ENCODE assay signal across 15 mouse cellular contexts in the genomic region with DNA sequence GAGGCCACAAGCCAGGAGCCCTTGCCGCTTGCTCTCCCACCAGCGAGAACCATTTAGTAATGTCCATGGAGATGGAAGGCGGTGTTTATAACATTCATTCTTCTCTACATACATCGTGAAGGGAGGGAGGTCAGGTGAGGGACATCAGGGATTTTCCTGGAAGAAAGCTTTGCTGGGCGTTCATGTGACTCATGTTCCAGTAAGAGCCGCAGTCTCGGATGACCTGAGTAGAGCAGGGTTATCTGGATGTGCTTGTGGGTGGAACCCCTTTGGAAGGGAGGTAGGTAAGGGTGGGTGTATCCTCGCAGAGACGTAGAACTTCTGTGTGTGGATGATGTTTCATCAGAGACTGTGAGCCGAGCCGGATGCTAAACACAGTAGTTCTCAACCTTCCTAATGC. TPM values are rescaled to one million over a fixed set of nuclear protein-coding genes. Genes with fewer than 3 reads are reported as not detected.
DNase-seq lines count a peak whose midpoint lies in the region; ATAC-seq lines count a peak whose summit lies in the region.
"Had no signal": no experiment of that assay in that cellular context is flagged by ENCODE, and none has a peak within 500 bp of the region (broad histone marks: within the 10 kb centered on the region; RNA-seq: fewer than 3 reads in every experiment).

A gene (plus strand): TSS at position 149 of the 400 bp plus-strand sequence.

- ATAC-seq in megakaryocyte, adult 5-6 weeks (ENCODE audit: poor library complexity, severe bottlenecking), result peak; percentile 26
- no peak for ATAC-seq in forebrain, embryonic 12.5 days (ENCODE audit: low FRiP score)
- ATAC-seq: hindbrain, embryonic 16.5 days had no signal

- peaks cover 31% of the 10 kb centered on the region for H3K4me1 ChIP-seq in forebrain, embryonic 12.5 days

- DNase-seq in gastrocnemius, adult 18-20 months (ENCODE audit: low spot score), result no peak
- DNase-seq in gastrocnemius, postnatal 4 days (ENCODE audit: low spot score in 2 of 2), result no peak
- peak; percentile 93 for DNase-seq in ES-CJ7 (ENCODE audit: low read depth, low spot score)
- DNase-seq in gastrocnemius, postnatal 36 days, result no peak
- DNase-seq in spleen, adult 18-20 months, result no peak
- no peak for DNase-seq in MN1 (ENCODE audit: low spot score)
- DNase-seq: cerebellum, adult 11-12 months; kidney, adult 8-10 months; lung, adult 18-20 months had no signal

- WGBS in forebrain, embryonic 12.5 days, result 93% methylated on average over 11 of the region's 11 CpGs

- H3K9ac ChIP-seq in forebrain, embryonic 12.5 days, result no peak within 1 kb of the TSS

- H3K36me3 ChIP-seq in forebrain, embryonic 12.5 days (replicated peaks), result no peaks in the 10 kb centered on the region

- peaks cover 73% of the 10 kb centered on the region for H3K27me3 ChIP-seq in forebrain, embryonic 12.5 days

- intact Hi-C loops in gastrocnemius, postnatal 36 days (cut with DNase I), result no loop called here

- no peak within 1 kb of the TSS for H3K4me2 ChIP-seq in forebrain, embryonic 12.5 days

- no peak within 1 kb of the TSS for H3K27ac ChIP-seq in forebrain, embryonic 12.5 days
- H3K27ac ChIP-seq: macrophage had no signal

- H3K4me3 ChIP-seq in forebrain, embryonic 12.5 days (replicated peaks), result no peak within 1 kb of the TSS

- no peaks in the 10 kb centered on the region for H3K9me3 ChIP-seq in forebrain, embryonic 12.5 days

RNA-seq across cellular contexts. Expression of the gene that starts here (rescaled TPM):
- 100 to 1,000 TPM in 1 of 2 experiments, 10 to 100 TPM in 1; 82.8 to 112 TPM for total RNA-seq in gastrocnemius, adult 18-20 months (2021)
- total RNA-seq in gastrocnemius, postnatal 4 days (2021), result 10 to 100 TPM in 1 of 2 experiments, 1 to 10 TPM in 1; 8.8 to 13.3 TPM
- 10 to 100 TPM; 45.8 to 73.6 TPM for total RNA-seq in gastrocnemius, postnatal 36 days (2021)
- total RNA-seq in megakaryocyte, adult 5-6 weeks (2015), result not detected in 2 replicates
- 0.04 TPM in 1 of 2 replicates, not detected in the other for total RNA-seq in megakaryocyte, adult 5-6 weeks (2017)
- polyA plus RNA-seq in forebrain, embryonic 12.5 days (2016; fragmentation: Nextera tagmentation; extraction: Ambion mirVana), result not detected in 2 replicates
- total RNA-seq: MEL; neutrophil, adult 5-6 weeks had no signal
- polyA plus RNA-seq: macrophage had no signal

Comparison
In these comparisons a context has a peak if more than half of its experiments do, and no peak if none do; other contexts are left out.
1. RNA of the gene that starts here (total RNA-seq): 82.8 to 112 TPM in gastrocnemius, adult 18-20 months, 45.8 to 73.6 TPM in gastrocnemius, postnatal 36 days and 8.8 to 13.3 TPM in gastrocnemius, postnatal 4 days; 0.04 TPM in megakaryocyte, adult 5-6 weeks; every median in the first group is over 4 times any median in the second.
2. Peak in ATAC-seq in megakaryocyte, adult 5-6 weeks; RNA of the gene not detected or under 1 TPM.